Mouse (Mus musculus) CD4-positive helper T cell, adult 2 months (primary cell): ENCODE results near the gene Usp45.
"Not testable (repeated sequence)": the region's sequence is repeated elsewhere in the genome, so short reads cannot be mapped to it uniquely, and the experiment has no call there.

ENCODE experiments used
- DNase-seq: peaks from one replicate; pipeline ENCODE4 v3.0.0-alpha.2; 2012; ENCODE audit warnings: low read depth, missing footprints, low spot score

Usp45 gene

GRCm38 (mm10) chr4:21766863-21767304 lies at the start of gene Usp45, which contains the start of gene Tstd3:
Gene Usp45 (plus strand): TSS chr4:21767156.
Gene Tstd3 (minus strand): TSS chr4:21767212.
- peak; percentile 78 for DNase-seq

GRCm38 (mm10) chr4:21722752-21723334 lies 44.1 kb upstream of the Usp45 start:
- no peak for DNase-seq

GRCm38 (mm10) chr4:21726912-21727614 lies 39.9 kb upstream of the Usp45 start:
- DNase-seq: peak; percentile 71

GRCm38 (mm10) chr4:21727615-21728165 lies 39.3 kb upstream of the Usp45 start, which contains the start of gene Ccnc:
Gene Ccnc (plus strand): TSS chr4:21727701.
- peak; percentile 92 for DNase-seq

GRCm38 (mm10) chr4:21739169-21739568 lies 27.8 kb upstream of the Usp45 start:
- peak; percentile 31 for DNase-seq

GRCm38 (mm10) chr4:21744142-21744541 lies 22.8 kb upstream of the Usp45 start:
- not testable (repeated sequence) for DNase-seq

GRCm38 (mm10) chr4:21745723-21746122 lies 21.2 kb upstream of the Usp45 start:
- no peak for DNase-seq

GRCm38 (mm10) chr4:21755123-21755789 lies 11.7 kb upstream of the Usp45 start:
- DNase-seq: peak; percentile 27

- no peak for DNase-seq
Measured at GRCm38 (mm10) chr4:21758860-21759259, 8.1 kb upstream of the Usp45 start.

GRCm38 (mm10) chr4:21761416-21762160 lies 5.4 kb upstream of the Usp45 start:
- no peak for DNase-seq

- no peak for DNase-seq
Measured at GRCm38 (mm10) chr4:21763827-21764226, 3.1 kb upstream of the Usp45 start.

GRCm38 (mm10) chr4:21766171-21766862 lies 639 bp upstream of the Usp45 start:
- peak; percentile 6 for DNase-seq

GRCm38 (mm10) chr4:21771064-21771463 lies 4.1 kb downstream of the Usp45 start:
- DNase-seq: no peak

- DNase-seq: peak; percentile 19
Measured at GRCm38 (mm10) chr4:21772306-21772705, 5.3 kb downstream of the Usp45 start.

GRCm38 (mm10) chr4:21776091-21776945 lies 9.4 kb downstream of the Usp45 start:
- DNase-seq: peak; percentile 89

- DNase-seq: peak; percentile 59
Measured at GRCm38 (mm10) chr4:21776946-21777265, 9.9 kb downstream of the Usp45 start.

GRCm38 (mm10) chr4:21780816-21781726 lies 14.1 kb downstream of the Usp45 start:
- no peak for DNase-seq

- DNase-seq: no peak
Measured at GRCm38 (mm10) chr4:21786268-21786667, 19.3 kb downstream of the Usp45 start.

- no peak for DNase-seq
Measured at GRCm38 (mm10) chr4:21788903-21789302, 21.9 kb downstream of the Usp45 start.
